Mouse (Mus musculus) brain, embryonic 14.5 days (tissue): ENCODE measurements at regions not wholly inside any gene's neighbourhood (a gene's known extent, or its start where the extent isn't known, plus 50 kb on each side); places are given as distances from the start of the nearest gene placed in this dataset.

Source experiments
- CTCF ChIP-seq: fragments of 200-500 bp; IDR thresholded peaks from 2 replicates; pipeline ENCODE4 v1.5.1; 2012; ENCODE audit warnings: inconsistent platforms, mild to moderate bottlenecking, moderate library complexity, borderline replicate concordance; ENCODE audit not compliant: insufficient read depth, insufficient read length; ENCODE audit errors: extremely low read depth
- POLR2A ChIP-seq: fragments of 200-500 bp; IDR thresholded peaks from 2 replicates; pipeline ENCODE4 v1.6.1; 2012; ENCODE audit warnings: mild to moderate bottlenecking, inconsistent platforms, borderline replicate concordance; ENCODE audit not compliant: poor library complexity, insufficient read depth, insufficient read length, severe bottlenecking; ENCODE audit errors: extremely low read depth

GRCm38 (mm10) chr13:5714793-5715192 lies 146.5 kb upstream of the Klf6 start:
- TF ChIP-seq CTCF (no peak), POLR2A (no peak)
